Comparison of ENCODE assay signal across 8 mouse cellular contexts in the genomic region with DNA sequence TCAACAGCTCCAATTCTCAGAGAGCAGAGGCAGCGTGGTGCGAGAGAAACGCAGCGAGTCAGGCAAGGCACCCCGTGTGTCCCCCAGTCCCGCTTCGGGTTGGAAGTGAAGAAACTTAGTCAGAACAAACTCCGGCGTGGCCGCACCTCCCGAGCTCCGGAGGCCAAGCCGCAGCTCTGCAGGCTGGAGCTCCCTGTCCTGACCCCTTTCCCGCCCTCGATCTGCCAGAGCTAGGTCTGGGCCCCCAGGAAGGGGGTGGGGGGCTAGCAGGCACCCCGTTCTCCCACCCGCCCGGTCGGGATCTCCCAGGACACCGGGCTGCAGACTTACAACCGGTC.
A peak's percentile ranks its signal among the peaks of the same experiment; 100 is the strongest.
DNase-seq lines count a peak whose midpoint lies in the region; ATAC-seq and TF ChIP-seq lines count a peak whose summit lies in the region.

No protein-coding gene starts in this region.

- H3K4me2 ChIP-seq in forebrain, postnatal 0 days (ENCODE audit: low read depth) = peak overlapping the region; percentile 50
- H3K4me2 ChIP-seq in intestine, embryonic 16.5 days (ENCODE audit: low read depth, low read length) = peak overlapping the region; percentile 54
- H3K4me2 ChIP-seq in lung, embryonic 15.5 days = peak overlapping the region; percentile 68
- peak overlapping the region; percentile 58 for H3K4me2 ChIP-seq in stomach, embryonic 16.5 days (ENCODE audit: low read depth, low read length)

- no peaks in the 10 kb centered on the region for H3K27me3 ChIP-seq in forebrain, postnatal 0 days (ENCODE audit: insufficient read depth, low read length)
- no peaks in the 10 kb centered on the region for H3K27me3 ChIP-seq in intestine, embryonic 16.5 days (replicated peaks; ENCODE audit: control insufficient read depth, insufficient read depth, low read length)
- H3K27me3 ChIP-seq in lung, embryonic 15.5 days = no peaks in the 10 kb centered on the region
- H3K27me3 ChIP-seq in stomach, embryonic 16.5 days (ENCODE audit: control insufficient read depth, insufficient read depth, low read length) = no peaks in the 10 kb centered on the region

- ATAC-seq in forebrain, postnatal 0 days = peak; percentile 16
- peak; percentile 63 for ATAC-seq in intestine, embryonic 16.5 days
- ATAC-seq in lung, embryonic 15.5 days (ENCODE audit: borderline replicate concordance, extremely low read depth, low FRiP score, low TSS enrichment) = peak; percentile 58
- ATAC-seq in stomach, embryonic 16.5 days (ENCODE audit: insufficient read depth, low FRiP score) = peak; percentile 72

- H3K4me1 ChIP-seq in brown adipose tissue, adult 24 weeks (ENCODE audit: control insufficient read depth, insufficient read depth, insufficient read length, low read length) = no peaks in the 10 kb centered on the region
- H3K4me1 ChIP-seq in forebrain, postnatal 0 days (ENCODE audit: insufficient read depth) = no peaks in the 10 kb centered on the region
- no peaks in the 10 kb centered on the region for H3K4me1 ChIP-seq in intestine, embryonic 16.5 days (ENCODE audit: control insufficient read depth, insufficient read depth, low read length)
- H3K4me1 ChIP-seq in lung, embryonic 15.5 days = no peaks in the 10 kb centered on the region
- no peaks in the 10 kb centered on the region for H3K4me1 ChIP-seq in stomach, embryonic 16.5 days (ENCODE audit: control insufficient read depth, insufficient read depth, low read length)

- no peaks in the 10 kb centered on the region for H3K36me3 ChIP-seq in forebrain, postnatal 0 days (ENCODE audit: insufficient read depth)
- no peaks in the 10 kb centered on the region for H3K36me3 ChIP-seq in intestine, embryonic 16.5 days (ENCODE audit: control insufficient read depth, insufficient read depth, low read length)
- no peaks in the 10 kb centered on the region for H3K36me3 ChIP-seq in lung, embryonic 15.5 days
- no peaks in the 10 kb centered on the region for H3K36me3 ChIP-seq in stomach, embryonic 16.5 days (ENCODE audit: control insufficient read depth, insufficient read depth, low read length)

- peak overlapping the region; percentile 58 for H3K9ac ChIP-seq in forebrain, postnatal 0 days
- H3K9ac ChIP-seq in intestine, embryonic 16.5 days (ENCODE audit: low read depth, low read length) = peak overlapping the region; percentile 66
- peak overlapping the region; percentile 58 for H3K9ac ChIP-seq in lung, embryonic 15.5 days
- H3K9ac ChIP-seq in stomach, embryonic 16.5 days (ENCODE audit: low read length) = peak overlapping the region; percentile 76

- 28% methylated on average over 21 of the region's 21 CpGs for WGBS in forebrain, postnatal 0 days
- WGBS in intestine, embryonic 16.5 days = 10% methylated on average over 21 of the region's 21 CpGs
- 14% methylated on average over 18 of the region's 21 CpGs for WGBS in lung, embryonic 15.5 days
- 18% methylated on average over 21 of the region's 21 CpGs for WGBS in stomach, embryonic 16.5 days

- no peaks in the 10 kb centered on the region for H3K9me3 ChIP-seq in forebrain, postnatal 0 days (ENCODE audit: low read length)
- H3K9me3 ChIP-seq in intestine, embryonic 16.5 days (ENCODE audit: control insufficient read depth, low read length) = no peaks in the 10 kb centered on the region
- H3K9me3 ChIP-seq in lung, embryonic 15.5 days = no peaks in the 10 kb centered on the region
- no peaks in the 10 kb centered on the region for H3K9me3 ChIP-seq in stomach, embryonic 16.5 days (replicated peaks; ENCODE audit: control insufficient read depth, low read length)

- peak in 1 of 2 experiments; percentile 15 for DNase-seq in left cerebral cortex, adult 2 months (ENCODE audit: extremely low spot score in 1 of 2, low spot score in 2 of 2)
- no peak for DNase-seq in left cerebral cortex, adult 11 months (ENCODE audit: low spot score)
- DNase-seq in forebrain, postnatal 0 days = peak; percentile 33
- no peak for DNase-seq in c-Kit-positive CD71-positive TER-119-positive erythroid progenitor cells, embryonic 14.5 days (ENCODE audit: low spot score)

- TF ChIP-seq CTCF in left cerebral cortex, adult 2 months (IDR thresholded peaks at IDR 0.05) = no peak
- no peak for TF ChIP-seq CTCF in forebrain, postnatal 0 days (IDR thresholded peaks at IDR 0.05; ENCODE audit: low read depth)

- no peak overlapping the region for H3K27ac ChIP-seq in left cerebral cortex, adult 2 months
- H3K27ac ChIP-seq in brown adipose tissue, adult 24 weeks (replicated peaks; ENCODE audit: low read depth, low read length) = no peak overlapping the region
- peak overlapping the region; percentile 77 for H3K27ac ChIP-seq in forebrain, postnatal 0 days (ENCODE audit: low read depth, low read length)
- H3K27ac ChIP-seq in intestine, embryonic 16.5 days (ENCODE audit: low read length) = peak overlapping the region; percentile 61
- peak overlapping the region; percentile 55 for H3K27ac ChIP-seq in lung, embryonic 15.5 days
- H3K27ac ChIP-seq in stomach, embryonic 16.5 days (ENCODE audit: low read length) = peak overlapping the region; percentile 38

- intact Hi-C loops in left cerebral cortex, adult 2 months (cut with DNase I) = no loop called here

- H3K4me3 ChIP-seq in left cerebral cortex, adult 2 months = peak overlapping the region; percentile 59
- H3K4me3 ChIP-seq in brown adipose tissue, adult 24 weeks (ENCODE audit: insufficient read depth, low read depth, low read length) = peak overlapping the region; percentile 49
- peak overlapping the region; percentile 60 for H3K4me3 ChIP-seq in forebrain, postnatal 0 days (ENCODE audit: low read depth, low read length)
- H3K4me3 ChIP-seq in intestine, embryonic 16.5 days (ENCODE audit: low read length) = peak overlapping the region; percentile 66
- peak overlapping the region; percentile 63 for H3K4me3 ChIP-seq in lung, embryonic 15.5 days
- peak overlapping the region; percentile 65 for H3K4me3 ChIP-seq in stomach, embryonic 16.5 days (replicated peaks; ENCODE audit: low read length)

Comparison
In these comparisons a context has a peak if more than half of its experiments do, and no peak if none do; other contexts are left out.
1. H3K27ac ChIP-seq: peak in forebrain, postnatal 0 days (single experiment), intestine, embryonic 16.5 days (single experiment), lung, embryonic 15.5 days (single experiment) and stomach, embryonic 16.5 days (single experiment); none in left cerebral cortex, adult 2 months (single experiment) and brown adipose tissue, adult 24 weeks (single experiment).
2. ATAC-seq: peak in every context shown above with its lines; median percentile 72 in stomach, embryonic 16.5 days; 63 in intestine, embryonic 16.5 days; 58 in lung, embryonic 15.5 days; 16 in forebrain, postnatal 0 days.
3. Peak in every context shown above with its lines, with median percentiles within 50 percentile points of each other: H3K4me3 ChIP-seq, H3K4me2 ChIP-seq and H3K9ac ChIP-seq.